Mouse (Mus musculus): ENCODE results near the gene Isca2. TPM values are rescaled to one million over a fixed set of nuclear protein-coding genes. Genes with fewer than 3 reads are reported as not detected.
A peak's percentile ranks its signal among the peaks of the same experiment; 100 is the strongest.

Isca2 gene
- 128 and 136 TPM in 2 replicates for polyA plus RNA-seq (2014; fragmentation: Nextera tagmentation; extraction: Ambion mirVana)

GRCm38 (mm10) chr12:84772726-84773441, at the start of gene Isca2, which contains the start of gene Npc2:
Gene Isca2, plus strand, starts transcription at chr12:84773251.
Gene Npc2, minus strand, starts transcription at chr12:84773152.
- H3K4me2 ChIP-seq (ENCODE audit: low read depth, low read length): peak within 1 kb of the TSS; percentile 68
- ATAC-seq (replicated peaks; ENCODE audit: insufficient number of reproducible peaks, low FRiP score, low TSS enrichment, low read depth) (peak; percentile 99), DNase-seq (ENCODE audit: low spot score) (peak; percentile 100)
- peak within 1 kb of the TSS; percentile 57 for H3K4me3 ChIP-seq (ENCODE audit: low read depth, low read length)
- H3K36me3 ChIP-seq (replicated peaks; ENCODE audit: control insufficient read depth, insufficient read depth, low read depth, low read length): no peaks in the 10 kb centered on the region
- no peaks in the 10 kb centered on the region for H3K9me3 ChIP-seq (replicated peaks; ENCODE audit: control insufficient read depth, low read length)
- peak within 1 kb of the TSS; percentile 79 for H3K9ac ChIP-seq (replicated peaks; ENCODE audit: low read length)
- H3K27ac ChIP-seq (replicated peaks; ENCODE audit: low read depth, low read length): peak within 1 kb of the TSS; percentile 86
- under 1% methylated on average over 50 of the region's 50 CpGs for WGBS
- H3K27me3 ChIP-seq (ENCODE audit: control insufficient read depth, insufficient read depth, low read length): no peaks in the 10 kb centered on the region
- no peaks in the 10 kb centered on the region; the same call in 1 of the 2 replicates for H3K4me1 ChIP-seq (ENCODE audit: control insufficient read depth, insufficient read depth, low read length)

- H3K9ac ChIP-seq (replicated peaks; ENCODE audit: low read length): no peak overlapping the region
- DNase-seq (ENCODE audit: low spot score) (no peak), ATAC-seq (replicated peaks; ENCODE audit: insufficient number of reproducible peaks, low FRiP score, low TSS enrichment, low read depth) (no peak)
- H3K4me3 ChIP-seq (ENCODE audit: low read depth, low read length): no peak overlapping the region
- no peaks in the 10 kb centered on the region for H3K9me3 ChIP-seq (replicated peaks; ENCODE audit: control insufficient read depth, low read length)
- H3K27me3 ChIP-seq (ENCODE audit: control insufficient read depth, insufficient read depth, low read length): no peaks in the 10 kb centered on the region
- H3K4me2 ChIP-seq (ENCODE audit: low read depth, low read length): no peak overlapping the region
- 90% methylated on average over 4 of the region's 4 CpGs for WGBS
- no peaks in the 10 kb centered on the region for H3K36me3 ChIP-seq (replicated peaks; ENCODE audit: control insufficient read depth, insufficient read depth, low read depth, low read length)
- no peak overlapping the region for H3K27ac ChIP-seq (replicated peaks; ENCODE audit: low read depth, low read length)
- H3K4me1 ChIP-seq (ENCODE audit: control insufficient read depth, insufficient read depth, low read length): no peaks in the 10 kb centered on the region
Observed at GRCm38 (mm10) chr12:84726391-84726790, 46.7 kb upstream of the Isca2 start.

- 61% methylated on average over 4 of the region's 4 CpGs for WGBS
Observed at GRCm38 (mm10) chr12:84726986-84727385, 46.1 kb upstream of the Isca2 start.

GRCm38 (mm10) chr12:84727434-84727833, 45.6 kb upstream of the Isca2 start:
- 65% methylated on average over 5 of the region's 5 CpGs for WGBS
- no peaks in the 10 kb centered on the region for H3K36me3 ChIP-seq (replicated peaks; ENCODE audit: control insufficient read depth, insufficient read depth, low read depth, low read length)
- DNase-seq (ENCODE audit: low spot score) (no peak), ATAC-seq (replicated peaks; ENCODE audit: insufficient number of reproducible peaks, low FRiP score, low TSS enrichment, low read depth) (no peak)
- H3K27me3 ChIP-seq (ENCODE audit: control insufficient read depth, insufficient read depth, low read length): no peaks in the 10 kb centered on the region
- H3K9ac ChIP-seq (replicated peaks; ENCODE audit: low read length): no peak overlapping the region
- no peak overlapping the region for H3K4me3 ChIP-seq (ENCODE audit: low read depth, low read length)
- H3K4me2 ChIP-seq (ENCODE audit: low read depth, low read length): no peak overlapping the region
- no peaks in the 10 kb centered on the region for H3K4me1 ChIP-seq (ENCODE audit: control insufficient read depth, insufficient read depth, low read length)
- H3K27ac ChIP-seq (replicated peaks; ENCODE audit: low read depth, low read length): no peak overlapping the region
- H3K9me3 ChIP-seq (replicated peaks; ENCODE audit: control insufficient read depth, low read length): no peaks in the 10 kb centered on the region

More at GRCm38 (mm10) chr12:84726986-84727385, 46.1 kb upstream of the Isca2 start:
- ATAC-seq (replicated peaks; ENCODE audit: insufficient number of reproducible peaks, low FRiP score, low TSS enrichment, low read depth): no peak
- H3K9ac ChIP-seq (replicated peaks; ENCODE audit: low read length): no peak overlapping the region
- no peak overlapping the region for H3K4me3 ChIP-seq (ENCODE audit: low read depth, low read length)
- no peak overlapping the region for H3K4me2 ChIP-seq (ENCODE audit: low read depth, low read length)
- H3K27ac ChIP-seq (replicated peaks; ENCODE audit: low read depth, low read length): no peak overlapping the region
- H3K27me3 ChIP-seq (ENCODE audit: control insufficient read depth, insufficient read depth, low read length): no peaks in the 10 kb centered on the region
- no peak for DNase-seq (ENCODE audit: low spot score)
- H3K4me1 ChIP-seq (ENCODE audit: control insufficient read depth, insufficient read depth, low read length): no peaks in the 10 kb centered on the region
- H3K36me3 ChIP-seq (replicated peaks; ENCODE audit: control insufficient read depth, insufficient read depth, low read depth, low read length): no peaks in the 10 kb centered on the region
- H3K9me3 ChIP-seq (replicated peaks; ENCODE audit: control insufficient read depth, low read length): no peaks in the 10 kb centered on the region

- Histone ChIP-seq H3K9me3 (replicated peaks; ENCODE audit: control insufficient read depth, low read length) (no peaks in the 10 kb centered on the region), H3K9ac (replicated peaks; ENCODE audit: low read length) (no peak overlapping the region), H3K27me3 (ENCODE audit: control insufficient read depth, insufficient read depth, low read length) (no peaks in the 10 kb centered on the region), H3K4me1 (ENCODE audit: control insufficient read depth, insufficient read depth, low read length) (no peaks in the 10 kb centered on the region), H3K4me3 (ENCODE audit: low read depth, low read length) (no peak overlapping the region), H3K4me2 (ENCODE audit: low read depth, low read length) (no peak overlapping the region), H3K36me3 (replicated peaks; ENCODE audit: control insufficient read depth, insufficient read depth, low read depth, low read length) (no peaks in the 10 kb centered on the region), H3K27ac (replicated peaks; ENCODE audit: low read depth, low read length) (no peak overlapping the region)
- 91% methylated on average over 10 of the region's 10 CpGs for WGBS
- ATAC-seq (replicated peaks; ENCODE audit: insufficient number of reproducible peaks, low FRiP score, low TSS enrichment, low read depth) (no peak), DNase-seq (ENCODE audit: low spot score) (no peak)
Observed at GRCm38 (mm10) chr12:84728421-84728820, 44.6 kb upstream of the Isca2 start.

GRCm38 (mm10) chr12:84733366-84733765, 39.7 kb upstream of the Isca2 start:
- H3K9me3 ChIP-seq (replicated peaks; ENCODE audit: control insufficient read depth, low read length): no peaks in the 10 kb centered on the region

GRCm38 (mm10) chr12:84743496-84743895, 29.6 kb upstream of the Isca2 start:
- Histone ChIP-seq H3K9me3 (replicated peaks; ENCODE audit: control insufficient read depth, low read length) (no peaks in the 10 kb centered on the region), H3K27me3 (ENCODE audit: control insufficient read depth, insufficient read depth, low read length) (no peaks in the 10 kb centered on the region), H3K36me3 (replicated peaks; ENCODE audit: control insufficient read depth, insufficient read depth, low read depth, low read length) (no peaks in the 10 kb centered on the region), H3K9ac (replicated peaks; ENCODE audit: low read length) (no peak overlapping the region), H3K27ac (replicated peaks; ENCODE audit: low read depth, low read length) (no peak overlapping the region), H3K4me1 (ENCODE audit: control insufficient read depth, insufficient read depth, low read length) (no peaks in the 10 kb centered on the region), H3K4me3 (ENCODE audit: low read depth, low read length) (no peak overlapping the region), H3K4me2 (ENCODE audit: low read depth, low read length) (no peak overlapping the region)
- DNase-seq (ENCODE audit: low spot score) (no peak), ATAC-seq (replicated peaks; ENCODE audit: insufficient number of reproducible peaks, low FRiP score, low TSS enrichment, low read depth) (no peak)
- WGBS: 91% methylated on average over 10 of the region's 10 CpGs

More at GRCm38 (mm10) chr12:84733366-84733765, 39.7 kb upstream of the Isca2 start:
- Histone ChIP-seq H3K4me1 (ENCODE audit: control insufficient read depth, insufficient read depth, low read length) (no peaks in the 10 kb centered on the region), H3K4me2 (ENCODE audit: low read depth, low read length) (no peak overlapping the region), H3K4me3 (ENCODE audit: low read depth, low read length) (no peak overlapping the region), H3K36me3 (replicated peaks; ENCODE audit: control insufficient read depth, insufficient read depth, low read depth, low read length) (no peaks in the 10 kb centered on the region), H3K9ac (replicated peaks; ENCODE audit: low read length) (no peak overlapping the region), H3K27me3 (ENCODE audit: control insufficient read depth, insufficient read depth, low read length) (no peaks in the 10 kb centered on the region), H3K27ac (replicated peaks; ENCODE audit: low read depth, low read length) (no peak overlapping the region)
- no peak for DNase-seq (ENCODE audit: low spot score)
- 68% methylated on average over 13 of the region's 13 CpGs for WGBS
- ATAC-seq (replicated peaks; ENCODE audit: insufficient number of reproducible peaks, low FRiP score, low TSS enrichment, low read depth): no peak

- H3K27me3 ChIP-seq (ENCODE audit: control insufficient read depth, insufficient read depth, low read length): no peaks in the 10 kb centered on the region
- H3K27ac ChIP-seq (replicated peaks; ENCODE audit: low read depth, low read length): no peak overlapping the region
- H3K4me3 ChIP-seq (ENCODE audit: low read depth, low read length): no peak overlapping the region
- H3K4me1 ChIP-seq (ENCODE audit: control insufficient read depth, insufficient read depth, low read length): no peaks in the 10 kb centered on the region
- 54% methylated on average over 4 of the region's 4 CpGs for WGBS
- H3K36me3 ChIP-seq (replicated peaks; ENCODE audit: control insufficient read depth, insufficient read depth, low read depth, low read length): no peaks in the 10 kb centered on the region
- ATAC-seq (replicated peaks; ENCODE audit: insufficient number of reproducible peaks, low FRiP score, low TSS enrichment, low read depth) (no peak), DNase-seq (ENCODE audit: low spot score) (no peak)
- H3K4me2 ChIP-seq (ENCODE audit: low read depth, low read length): no peak overlapping the region
- no peaks in the 10 kb centered on the region for H3K9me3 ChIP-seq (replicated peaks; ENCODE audit: control insufficient read depth, low read length)
- no peak overlapping the region for H3K9ac ChIP-seq (replicated peaks; ENCODE audit: low read length)
Observed at GRCm38 (mm10) chr12:84745700-84746099, 27.4 kb upstream of the Isca2 start.
